Mouse (Mus musculus) forebrain, embryonic 11.5 days (tissue): Measurements from ENCODE around the gene Dll3. TPM values are rescaled to one million over a fixed set of nuclear protein-coding genes. Genes with fewer than 3 reads are reported as not detected.

ENCODE experiments used
- ATAC-seq: fragments of 200-750 bp; cut with Nextera tagmentation; replicated peaks from 2 replicates; pipeline ENCODE4 v1.8.0; 2017; ENCODE audit warnings: moderate TSS enrichment; ENCODE audit not compliant: low FRiP score
- DNase-seq: peaks from one replicate; pipeline ENCODE4 v3.0.0-alpha.2; 2017; ENCODE audit warnings: low spot score
- H3K27ac ChIP-seq: fragments of 300-500 bp; sonication (generic); 2 replicates; pipeline ENCODE4 v1.5.1; 2014; ENCODE audit warnings: low read depth, low read length
- H3K27me3 ChIP-seq: fragments of 300-500 bp; sonication (generic); 2 replicates; pipeline ENCODE4 v1.6.1; 2014; ENCODE audit warnings: mild to moderate bottlenecking, low read length, mixed read lengths; ENCODE audit not compliant: control insufficient read depth, insufficient read depth
- H3K36me3 ChIP-seq: fragments of 300-500 bp; sonication (generic); 2 replicates; pipeline ENCODE4 v1.6.1; 2014; ENCODE audit warnings: mild to moderate bottlenecking, low read length, moderate library complexity, mixed read lengths; ENCODE audit not compliant: control insufficient read depth, insufficient read depth
- H3K4me1 ChIP-seq: fragments of 300-500 bp; sonication (generic); replicated peaks from 2 replicates; pipeline ENCODE4 v1.6.1; 2014; ENCODE audit warnings: low read length, mixed read lengths; ENCODE audit not compliant: control insufficient read depth, insufficient read depth
- H3K4me2 ChIP-seq: fragments of 300-500 bp; sonication (generic); 2 replicates; pipeline ENCODE4 v1.6.1; 2014; ENCODE audit warnings: low read depth, mild to moderate bottlenecking, low read length, moderate library complexity, mixed read lengths; ENCODE audit not compliant: severe bottlenecking
- H3K4me3 ChIP-seq: fragments of 300-500 bp; sonication (generic); 2 replicates; pipeline ENCODE4 v1.5.1; 2014; ENCODE audit warnings: low read depth, low read length
- H3K9ac ChIP-seq: fragments of 300-500 bp; sonication (generic); 2 replicates; pipeline ENCODE4 v1.6.1; 2014; ENCODE audit warnings: low read length
- H3K9me3 ChIP-seq: fragments of 300-500 bp; sonication (generic); 2 replicates; pipeline ENCODE4 v1.6.1; 2016; ENCODE audit warnings: low read length, mixed read lengths; ENCODE audit not compliant: control insufficient read depth
- WGBS: fragments of 180-500 bp; shearing (Covaris S2); extraction: QIAGEN DNeasy Blood & Tissue Kit; methylation state at CpG from one replicate; pipeline ENCODE4 v1.1.7; 2014; 5-methylcytosine and 5-hydroxymethylcytosine counted together
- polyA plus RNA-seq: library from polyadenylated mRNA; unstranded; fragments of >200 nt; fragmentation: Nextera tagmentation; extraction: Ambion mirVana; gene quantifications from 2 replicates; pipeline ENCODE4 v1.2.1, GENCODE M21; 2014

The Dll3 gene
- polyA plus RNA-seq, 1 experiment from 2014 or later: 43.6 TPM

DNA sequence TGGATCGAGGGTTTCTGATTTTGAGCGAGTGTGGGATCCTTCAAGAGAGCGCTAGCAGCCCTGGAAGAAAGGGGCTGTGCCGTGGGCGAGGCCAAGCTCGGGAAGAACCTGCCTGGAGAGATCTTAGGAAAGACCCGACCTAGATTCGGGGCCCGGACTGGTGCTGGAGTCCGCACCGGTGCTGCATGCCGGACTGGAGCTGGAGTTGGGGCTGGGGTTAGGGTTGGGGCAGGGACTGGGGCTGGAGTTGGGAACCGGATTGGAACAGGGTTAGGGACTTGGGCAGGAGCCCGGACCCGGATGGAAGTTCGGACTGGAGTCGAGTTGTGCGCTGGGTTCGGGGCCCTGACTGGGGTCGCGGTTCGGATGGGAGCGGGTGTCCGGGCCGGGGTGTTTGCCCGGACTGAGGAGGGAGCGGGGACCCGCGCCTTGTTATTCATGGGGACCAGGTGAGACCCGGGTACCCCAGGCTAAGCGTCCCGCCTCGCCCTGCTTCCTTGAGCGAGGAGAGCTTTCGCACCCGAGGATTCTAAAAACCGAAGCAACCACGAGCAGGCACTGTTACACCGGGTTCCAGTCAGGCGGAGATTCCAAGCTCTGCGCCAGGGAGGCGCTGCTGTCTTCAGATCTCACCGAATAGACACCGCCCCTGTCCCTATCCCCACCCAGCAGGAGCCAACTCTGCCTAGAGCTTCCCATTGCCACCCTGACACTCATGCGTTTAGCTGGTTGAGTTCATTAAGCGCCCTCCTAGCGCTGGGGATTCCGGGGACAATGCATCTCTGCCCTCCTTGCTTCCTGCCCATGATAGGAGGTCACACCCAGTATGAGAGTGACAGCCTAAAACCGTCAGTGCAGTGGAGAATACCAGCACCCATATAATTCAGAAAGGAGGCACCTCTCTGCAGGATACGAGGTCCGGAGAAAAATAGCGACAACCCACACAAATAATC, 11.1 kb downstream of the Dll3 start, which contains the start of gene Selenov:
Gene Selenov, minus strand, starts transcription at position 549 of the 953 bp plus-strand sequence.
- ATAC-seq: peak; percentile 51
- Histone ChIP-seq H3K9me3 (no peaks in the 10 kb centered on the region), H3K36me3 (no peaks in the 10 kb centered on the region), H3K4me1 (peaks cover 6% of the 10 kb centered on the region), H3K27ac (no peak within 1 kb of the TSS), H3K9ac (peak within 1 kb of the TSS; percentile 39), H3K27me3 (peaks cover 61% of the 10 kb centered on the region), H3K4me2 (peak within 1 kb of the TSS; percentile 45), H3K4me3 (peak within 1 kb of the TSS; percentile 19)
- 1% methylated on average over 52 of the region's 52 CpGs for WGBS
- DNase-seq: peak; percentile 65

DNA sequence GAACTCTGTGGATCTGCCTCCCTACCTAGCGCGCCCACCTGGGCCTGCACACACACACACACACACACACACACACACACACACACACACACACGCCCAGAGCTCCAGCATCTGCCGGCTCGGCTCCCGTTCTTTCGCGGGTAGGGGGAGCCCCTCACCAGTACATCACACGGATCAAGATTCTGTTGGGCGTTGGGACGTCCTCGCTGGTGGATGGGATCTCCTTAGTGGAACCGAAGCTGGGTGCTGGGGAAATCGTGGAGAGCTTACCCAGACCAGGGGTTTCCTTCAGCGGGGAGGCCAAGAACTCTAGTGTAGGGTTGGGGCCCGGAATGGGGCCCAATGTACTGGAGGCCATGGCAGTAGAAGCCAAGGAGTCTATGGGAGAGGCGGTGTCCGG, 11.9 kb downstream of the Dll3 start:
- Histone ChIP-seq H3K4me2 (peak overlapping the region; percentile 45), H3K27ac (no peak overlapping the region), H3K27me3 (peaks cover 58% of the 10 kb centered on the region), H3K9me3 (no peaks in the 10 kb centered on the region), H3K4me3 (peak overlapping the region; percentile 19; the same call in 1 of the 2 replicates), H3K4me1 (peaks cover 6% of the 10 kb centered on the region), H3K36me3 (no peaks in the 10 kb centered on the region), H3K9ac (peak overlapping the region; percentile 39)
- DNase-seq (peak; percentile 72), ATAC-seq (peak; percentile 17; the same call in 1 of the 2 replicates)
- WGBS: under 1% methylated on average over 18 of the region's 18 CpGs

DNA sequence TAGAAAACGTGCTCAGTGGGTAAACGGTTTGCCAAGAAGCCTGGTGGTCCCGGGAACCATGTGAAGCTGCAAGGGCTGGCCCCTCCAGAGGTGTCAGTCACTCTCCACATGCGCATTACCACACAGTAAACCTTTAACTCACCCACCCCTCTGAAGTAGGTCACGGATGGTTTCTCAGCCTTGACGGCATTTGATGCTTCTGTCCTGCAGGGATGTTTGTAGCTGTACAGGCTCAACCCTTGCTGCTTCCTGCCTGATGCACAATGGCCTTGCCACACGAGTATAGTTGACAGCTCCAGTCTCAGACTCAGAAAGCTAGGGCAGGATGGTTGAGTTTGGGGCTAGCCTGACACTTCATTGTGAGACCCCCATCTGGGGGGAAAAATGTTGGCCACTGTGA, 21.4 kb downstream of the Dll3 start:
- Histone ChIP-seq H3K4me1 (peaks cover 3% of the 10 kb centered on the region; the same call in 1 of the 2 replicates), H3K4me3 (no peak overlapping the region), H3K27me3 (no peaks in the 10 kb centered on the region), H3K27ac (no peak overlapping the region), H3K9me3 (no peaks in the 10 kb centered on the region), H3K9ac (no peak overlapping the region), H3K36me3 (no peaks in the 10 kb centered on the region), H3K4me2 (no peak overlapping the region)
- ATAC-seq: no peak
- WGBS: 81% methylated on average over 7 of the region's 7 CpGs
- no peak for DNase-seq

DNA sequence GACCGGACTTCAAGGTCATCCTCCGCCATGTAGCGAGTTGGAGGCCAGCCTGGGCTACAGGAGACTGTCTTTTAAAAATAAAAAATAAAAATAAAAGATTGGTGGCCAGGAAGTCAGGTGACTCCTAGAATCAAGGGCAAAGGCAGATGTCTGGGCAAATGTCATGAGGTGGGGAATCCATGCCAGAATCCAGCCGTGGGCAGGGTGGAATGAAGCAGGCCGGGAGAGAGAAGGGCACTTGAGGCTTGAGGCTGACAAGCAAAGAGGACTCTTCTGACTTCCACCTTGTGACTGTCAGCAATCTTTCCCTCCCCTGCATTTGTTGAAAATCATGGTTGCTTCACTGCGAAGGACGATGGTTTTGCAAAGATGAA, 23.8 kb downstream of the Dll3 start:
- peak overlapping the region; percentile 61 for H3K4me3 ChIP-seq
- no peaks in the 10 kb centered on the region for H3K36me3 ChIP-seq
- H3K9me3 ChIP-seq: no peaks in the 10 kb centered on the region
- H3K4me2 ChIP-seq: peak overlapping the region; percentile 83
- no peak overlapping the region for H3K27ac ChIP-seq
- WGBS: 84% methylated on average over 7 of the region's 7 CpGs
- ATAC-seq (no peak), DNase-seq (no peak)
- peaks cover 3% of the 10 kb centered on the region; the same call in 1 of the 2 replicates for H3K4me1 ChIP-seq
- peak overlapping the region; percentile 93 for H3K9ac ChIP-seq
- H3K27me3 ChIP-seq: no peaks in the 10 kb centered on the region

DNA sequence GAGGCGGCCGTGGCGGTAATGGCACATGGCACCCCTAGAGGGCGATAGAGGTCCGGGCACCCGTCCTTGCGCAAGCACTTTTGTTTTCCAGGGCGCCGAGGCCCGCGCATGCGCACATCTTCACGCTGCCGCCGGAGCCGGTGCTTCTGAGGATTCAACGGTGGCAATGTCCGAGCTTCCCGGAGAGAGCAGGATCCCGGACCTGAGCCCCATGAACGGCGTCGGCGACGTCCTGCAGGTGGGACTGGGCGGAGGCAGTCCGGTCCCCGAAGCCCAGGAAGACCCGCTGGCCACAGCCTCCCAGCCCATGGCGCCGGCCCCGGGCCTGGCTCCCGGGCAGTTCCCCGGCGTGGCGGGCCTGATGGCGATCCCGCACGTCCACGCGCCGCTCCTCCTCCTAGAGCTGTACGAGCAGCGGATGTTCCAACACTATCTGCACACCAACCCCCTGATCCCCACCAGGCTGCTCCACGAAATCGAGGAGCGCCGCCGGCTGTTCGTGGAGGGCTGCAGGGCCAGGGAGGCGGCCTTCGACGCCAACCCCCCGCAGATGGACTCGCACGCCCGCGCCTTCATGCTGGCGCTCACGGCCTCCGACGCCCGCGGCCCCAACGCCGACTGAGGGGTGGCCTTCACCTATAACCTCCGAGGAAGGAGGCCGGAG, 24.3 kb downstream of the Dll3 start, which contains the start of gene Eid2b:
Gene Eid2b, plus strand, starts transcription at position 125 of the 664 bp plus-strand sequence.
- Histone ChIP-seq H3K9ac (peak within 1 kb of the TSS; percentile 93), H3K9me3 (no peaks in the 10 kb centered on the region), H3K27me3 (no peaks in the 10 kb centered on the region), H3K4me1 (peaks cover 3% of the 10 kb centered on the region; the same call in 1 of the 2 replicates), H3K4me3 (peak within 1 kb of the TSS; percentile 61), H3K4me2 (peak within 1 kb of the TSS; percentile 83), H3K36me3 (no peaks in the 10 kb centered on the region), H3K27ac (peak within 1 kb of the TSS; percentile 37; the same call in 1 of the 2 replicates)
- WGBS: 3% methylated on average over 68 of the region's 68 CpGs
- DNase-seq (peak; percentile 97), ATAC-seq (peak; percentile 80)

DNA sequence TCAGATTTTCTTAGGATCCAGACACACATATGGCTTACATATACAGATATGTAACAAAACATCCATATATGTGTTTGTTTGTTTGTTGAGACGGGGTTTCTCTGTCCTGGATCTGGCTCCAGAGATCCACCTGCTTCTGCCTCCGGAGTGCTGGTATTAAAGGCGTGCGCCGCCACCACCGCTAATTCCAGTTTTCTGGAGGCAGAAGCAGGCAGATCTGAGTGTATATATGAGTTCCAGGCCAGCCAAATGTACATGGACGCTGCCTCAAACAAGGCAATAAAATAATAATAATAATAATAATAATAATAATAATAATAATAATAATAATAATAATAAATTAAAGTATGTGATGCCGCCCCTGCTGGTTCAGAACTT, 24.8 kb downstream of the Dll3 start:
- no peak for DNase-seq
- Histone ChIP-seq H3K9ac (no peak overlapping the region), H3K4me3 (no peak overlapping the region), H3K27ac (no peak overlapping the region), H3K27me3 (no peaks in the 10 kb centered on the region), H3K9me3 (no peaks in the 10 kb centered on the region), H3K4me2 (no peak overlapping the region), H3K36me3 (no peaks in the 10 kb centered on the region), H3K4me1 (peaks cover 3% of the 10 kb centered on the region; the same call in 1 of the 2 replicates)
- peak; percentile 37; the same call in 1 of the 2 replicates for ATAC-seq
- WGBS: 65% methylated on average over 8 of the region's 8 CpGs

DNA sequence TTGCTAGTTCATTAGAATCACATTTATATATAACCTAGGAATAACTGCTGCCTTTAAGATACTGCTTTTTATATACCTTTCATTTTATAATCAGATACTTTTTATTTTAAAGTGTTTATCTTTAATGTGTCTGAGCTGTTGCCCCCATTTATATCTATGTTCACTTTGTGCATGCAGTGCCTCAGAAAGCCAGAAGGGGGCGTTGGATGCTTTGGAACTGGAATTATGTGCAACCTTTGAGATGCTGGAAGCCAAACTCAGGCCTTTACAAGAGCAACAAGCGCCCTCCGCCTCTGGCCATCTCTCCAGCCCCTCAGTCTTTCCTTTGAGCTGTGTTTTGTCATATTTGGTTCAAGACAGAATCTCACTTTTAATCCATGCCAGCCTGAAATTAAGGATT, 30.3 kb downstream of the Dll3 start:
- Histone ChIP-seq H3K27me3 (no peaks in the 10 kb centered on the region), H3K9me3 (no peaks in the 10 kb centered on the region; the same call in 1 of the 2 replicates), H3K36me3 (peaks cover 2% of the 10 kb centered on the region; the same call in 1 of the 2 replicates), H3K9ac (no peak overlapping the region), H3K4me1 (0 out of 2 replicates have a peak, but pooled peaks cover 2% of the 10 kb centered on the region), H3K27ac (no peak overlapping the region), H3K4me3 (no peak overlapping the region), H3K4me2 (no peak overlapping the region)
- DNase-seq (no peak), ATAC-seq (no peak)
- WGBS: 71% methylated on average over 3 of the region's 3 CpGs

DNA sequence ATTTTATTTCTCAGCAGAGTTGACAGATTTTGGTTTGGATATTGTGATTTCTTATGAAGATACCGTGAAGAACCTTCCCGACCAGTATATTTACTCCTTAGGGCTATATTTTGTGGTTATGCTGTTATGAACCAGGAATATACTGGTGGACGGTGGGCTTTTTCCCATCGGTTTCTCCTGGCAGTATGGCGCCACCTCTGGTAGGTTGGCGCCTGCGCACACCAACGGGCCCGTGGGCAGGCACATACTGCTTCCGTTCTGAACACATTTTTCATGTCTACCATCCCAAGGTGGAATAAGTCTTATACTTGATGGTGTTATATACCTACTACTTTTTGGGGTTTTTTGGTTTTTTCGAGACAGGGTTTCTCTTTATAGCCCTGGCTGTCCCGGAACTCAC, 32.7 kb downstream of the Dll3 start:
- Histone ChIP-seq H3K9ac (no peak overlapping the region), H3K4me1 (0 out of 2 replicates have a peak, but pooled peaks cover 2% of the 10 kb centered on the region), H3K27me3 (no peaks in the 10 kb centered on the region), H3K4me3 (no peak overlapping the region), H3K27ac (no peak overlapping the region), H3K4me2 (no peak overlapping the region), H3K36me3 (peaks cover 2% of the 10 kb centered on the region; the same call in 1 of the 2 replicates), H3K9me3 (no peaks in the 10 kb centered on the region; the same call in 1 of the 2 replicates)
- ATAC-seq (no peak), DNase-seq (no peak)
- WGBS: 96% methylated on average over 12 of the region's 12 CpGs
